Mouse (Mus musculus): ENCODE results near the gene Tmtc4.

GRCm38 (mm10) chr14:123016310-123016709 is 32.5 kb upstream of the Tmtc4 start:
- TF ChIP-seq POLR2A (IDR thresholded peaks at IDR 0.05; ENCODE audit: extremely low read depth, insufficient read depth, low read length) (no peak), CTCF (IDR thresholded peaks at IDR 0.05; ENCODE audit: extremely low read depth, insufficient read depth, low read length) (no peak)

Data from cortical plate, adult 2 months (tissue).